Mouse (Mus musculus) spleen, postnatal 10 days (tissue): ENCODE data around the gene Pdzd8.

ENCODE experiments used
- DNase-seq, 2 experiments: peaks; one replicate each; pipeline ENCODE4 v3.0.0; 2021 to 2022; ENCODE audit warnings: low spot score in 2 of 2

Gene Pdzd8

GRCm38 (mm10) chr19:59345658-59346283 lies at the start of gene Pdzd8:
Gene Pdzd8, minus strand, starts transcription at chr19:59345780.
- peak; percentile 89 to 92 for DNase-seq

- no peak for DNase-seq
Observed at GRCm38 (mm10) chr19:59393777-59394441, 48.3 kb upstream of the Pdzd8 start.

GRCm38 (mm10) chr19:59388847-59389606 lies 43.4 kb upstream of the Pdzd8 start:
- DNase-seq = peak; percentile 50 to 82

- no peak for DNase-seq
Observed at GRCm38 (mm10) chr19:59388399-59388798, 42.8 kb upstream of the Pdzd8 start.

GRCm38 (mm10) chr19:59387178-59387577 lies 41.6 kb upstream of the Pdzd8 start:
- peak in 1 of 2 experiments; percentile 51 for DNase-seq

GRCm38 (mm10) chr19:59384582-59385495 lies 39.3 kb upstream of the Pdzd8 start:
- no peak for DNase-seq

GRCm38 (mm10) chr19:59382416-59382917 lies 36.9 kb upstream of the Pdzd8 start:
- DNase-seq = no peak

- DNase-seq = no peak
Observed at GRCm38 (mm10) chr19:59379995-59380394, 34.4 kb upstream of the Pdzd8 start.

- DNase-seq = no peak
Observed at GRCm38 (mm10) chr19:59376481-59376880, 30.9 kb upstream of the Pdzd8 start.

- DNase-seq = no peak
Observed at GRCm38 (mm10) chr19:59374940-59375339, 29.4 kb upstream of the Pdzd8 start.

GRCm38 (mm10) chr19:59372928-59373327 lies 27.3 kb upstream of the Pdzd8 start:
- DNase-seq = no peak

GRCm38 (mm10) chr19:59371016-59371415 lies 25.4 kb upstream of the Pdzd8 start:
- no peak for DNase-seq

- DNase-seq = no peak
Observed at GRCm38 (mm10) chr19:59367892-59368291, 22.3 kb upstream of the Pdzd8 start.

- DNase-seq = no peak
Observed at GRCm38 (mm10) chr19:59366724-59367123, 21.1 kb upstream of the Pdzd8 start.

GRCm38 (mm10) chr19:59363666-59364065 lies 18.1 kb upstream of the Pdzd8 start:
- DNase-seq = no peak

GRCm38 (mm10) chr19:59362646-59363045 lies 17.1 kb upstream of the Pdzd8 start:
- no peak for DNase-seq

GRCm38 (mm10) chr19:59360486-59360896 lies 14.9 kb upstream of the Pdzd8 start:
- no peak for DNase-seq

GRCm38 (mm10) chr19:59359202-59359601 lies 13.6 kb upstream of the Pdzd8 start:
- DNase-seq = no peak

- DNase-seq = no peak
Observed at GRCm38 (mm10) chr19:59357878-59358277, 12.3 kb upstream of the Pdzd8 start.

GRCm38 (mm10) chr19:59356843-59357595 lies 11.4 kb upstream of the Pdzd8 start:
- DNase-seq = peak in 1 of 2 experiments; percentile 34

GRCm38 (mm10) chr19:59356388-59356787 lies 10.8 kb upstream of the Pdzd8 start:
- no peak for DNase-seq
